Mouse (Mus musculus) kidney, postnatal 36 days (tissue): ENCODE results near the gene Tmod4.
A peak's percentile ranks its signal among the peaks of the same experiment; 100 is the strongest.

Experiments used
- DNase-seq, 2 experiments: peaks; one replicate each; pipeline ENCODE4 v3.0.0; 2021 to 2022; ENCODE audit warnings: mixed read lengths in 2 of 2

Gene Tmod4

GRCm38 (mm10) chr3:95174011-95174592 lies 49.8 kb downstream of the Tmod4 start:
- peak; percentile 84 to 95 for DNase-seq

DNA sequence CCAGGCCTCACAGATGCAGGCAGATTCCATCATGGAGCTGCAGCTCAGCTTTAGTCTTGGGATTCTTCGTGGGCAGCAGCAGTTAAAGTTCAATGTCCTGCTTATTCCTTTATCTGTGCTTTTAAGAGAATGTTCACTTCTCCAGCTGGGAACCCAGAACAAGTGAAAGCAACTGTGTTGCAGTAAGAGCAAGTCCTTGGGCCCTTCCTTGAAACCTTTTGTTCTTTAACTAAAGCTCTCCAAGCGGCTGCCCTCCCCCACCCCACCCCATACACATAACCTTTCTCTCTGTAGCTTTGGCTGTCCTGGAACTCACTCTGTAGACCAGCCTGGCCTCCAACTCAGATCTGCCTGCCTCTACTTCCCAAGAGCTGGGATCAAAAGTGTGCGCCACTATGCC lies 52.2 kb downstream of the Tmod4 start:
- no peak for DNase-seq

GRCm38 (mm10) chr3:95177583-95177982 lies 53.3 kb downstream of the Tmod4 start:
- no peak for DNase-seq
